Mouse (Mus musculus): ENCODE measurements around the gene Magi1.

Magi1 gene

DNA sequence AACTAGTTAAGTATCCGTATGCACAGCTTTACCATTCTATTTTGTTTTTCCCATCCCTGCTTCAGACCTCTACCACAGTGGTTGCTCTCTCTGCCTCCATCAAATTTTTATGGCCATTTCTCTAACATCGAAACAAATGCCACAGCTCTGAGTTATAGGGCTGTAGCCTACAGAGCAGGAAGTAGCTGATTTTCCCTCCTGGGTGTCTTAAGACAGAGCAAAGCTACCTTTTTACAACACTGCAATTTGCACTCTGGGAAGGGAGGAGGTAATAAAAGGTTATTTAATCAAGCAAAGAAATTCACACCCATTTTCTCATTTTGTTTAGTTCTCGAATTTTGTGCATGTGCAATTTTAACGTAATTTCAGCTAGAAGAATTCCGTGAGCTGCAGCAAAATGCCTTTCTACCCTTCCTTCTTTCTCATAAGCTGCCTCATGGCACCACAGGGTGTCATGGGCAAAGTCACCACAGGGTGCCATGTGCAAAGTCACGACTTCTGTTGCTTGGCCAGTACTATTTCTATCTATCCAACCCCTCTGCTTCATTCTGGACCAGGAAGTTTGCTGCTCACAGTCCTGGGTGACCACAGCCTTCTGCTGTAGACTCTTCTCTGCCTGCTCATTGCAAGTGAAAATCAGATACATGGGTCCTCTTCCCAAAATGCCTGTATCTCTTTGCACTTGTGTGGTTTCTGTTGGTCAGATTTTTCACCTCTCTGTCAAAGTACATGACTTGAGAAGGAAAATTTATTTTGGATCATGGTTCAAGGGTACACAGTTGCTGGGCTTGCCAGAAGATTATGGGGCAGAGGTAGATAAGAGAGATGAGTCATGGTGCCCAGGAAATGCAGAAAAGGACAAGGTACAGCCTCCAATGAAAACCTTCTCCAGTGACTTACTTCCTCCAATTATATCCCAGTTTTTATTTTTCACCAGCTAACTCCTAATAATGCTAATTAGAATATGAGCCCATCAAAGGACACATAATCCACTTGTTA, 167.0 kb downstream of the Magi1 start:
- no peak for DNase-seq (ENCODE audit: low read depth, low spot score)

DNA sequence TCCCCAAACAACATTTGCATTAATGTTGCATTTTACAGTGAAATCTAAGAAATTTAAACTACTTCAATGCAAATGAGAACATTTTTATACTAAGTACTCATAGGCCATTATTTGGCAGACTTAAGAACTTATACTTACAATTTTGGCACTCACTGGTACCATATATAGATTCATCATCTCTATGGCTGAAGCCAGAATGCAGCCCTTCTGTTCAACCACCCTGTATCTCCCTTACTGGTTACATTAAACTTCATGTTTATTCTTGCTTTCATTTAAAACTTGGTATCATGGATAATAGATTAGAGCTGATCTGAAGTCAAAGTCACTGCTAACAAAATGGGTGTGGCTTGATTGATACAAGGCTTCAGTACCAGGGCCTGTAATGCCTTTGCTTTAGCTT, 171.9 kb downstream of the Magi1 start:
- DNase-seq (ENCODE audit: low read depth, low spot score) = no peak

DNA sequence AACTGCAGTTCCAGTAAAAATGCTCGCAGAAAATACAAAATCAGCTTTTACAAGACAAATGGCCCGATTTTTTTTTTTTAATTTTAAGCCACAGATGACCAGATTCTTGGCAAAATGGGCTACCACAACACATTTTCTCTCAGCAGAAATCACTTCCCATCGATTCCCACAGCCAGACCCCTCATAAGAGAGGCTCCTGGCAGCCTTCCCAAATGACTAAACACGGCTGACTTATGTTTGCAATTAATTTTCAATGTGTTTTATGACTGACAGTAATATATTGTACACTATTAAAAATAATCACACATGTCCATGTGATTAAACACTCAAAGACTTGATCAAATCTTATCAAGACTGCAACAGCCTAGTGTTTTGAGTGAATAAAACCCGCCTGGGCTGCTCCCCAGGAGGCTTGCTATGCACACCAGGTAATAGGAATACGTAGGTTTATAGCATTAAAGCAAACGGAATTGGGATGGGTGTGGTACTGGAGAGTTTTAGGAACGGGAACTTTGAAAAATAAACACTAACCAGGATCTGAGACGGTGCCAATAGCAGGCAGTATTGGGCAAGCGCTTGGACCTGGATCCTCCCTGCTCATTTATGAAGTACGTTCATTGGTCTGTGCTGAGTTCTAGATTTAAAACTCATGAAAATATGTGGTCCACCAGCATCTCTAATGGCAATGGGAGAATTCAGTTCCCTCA, 176.2 kb downstream of the Magi1 start:
- DNase-seq (ENCODE audit: low read depth, low spot score) = peak; percentile 59

DNA sequence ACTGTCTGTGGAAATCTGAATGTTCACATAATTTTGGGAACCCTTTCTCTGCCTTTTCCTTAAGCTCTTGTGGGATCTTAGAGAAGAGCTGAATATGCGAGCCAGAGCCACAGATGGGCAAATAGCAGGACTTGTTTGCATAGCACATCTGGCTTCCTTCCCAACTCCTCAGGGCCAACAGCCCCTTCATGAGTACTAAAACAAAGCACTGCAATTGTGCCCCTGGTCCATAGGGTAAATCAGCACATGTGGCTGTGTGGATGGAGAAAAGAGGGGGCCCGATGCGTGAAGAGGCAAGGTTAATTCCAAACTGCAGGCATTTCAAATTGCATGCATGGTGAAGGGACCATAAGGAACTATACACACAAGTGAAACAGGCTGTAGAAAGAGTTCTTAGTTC, 180.1 kb downstream of the Magi1 start:
- DNase-seq (ENCODE audit: low read depth, low spot score) = no peak

DNA sequence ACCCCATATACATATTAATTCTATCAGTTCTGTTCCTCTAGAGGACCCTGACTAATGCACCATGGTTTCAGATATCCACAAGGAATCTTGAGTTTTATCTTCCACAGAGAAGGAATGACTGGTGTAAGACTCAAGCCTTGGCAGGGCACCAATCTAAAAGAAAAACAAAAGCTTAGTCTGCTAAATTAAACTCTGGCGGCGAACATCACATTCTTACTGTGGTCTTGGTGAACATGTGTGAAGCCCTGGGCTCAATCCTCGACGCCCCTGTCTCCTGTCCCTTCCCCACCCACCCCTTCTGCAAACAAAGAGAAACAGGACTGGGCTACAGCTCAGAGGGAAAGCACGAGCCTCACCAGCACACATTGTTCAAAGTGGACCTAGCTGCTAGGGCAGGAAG, 182.5 kb downstream of the Magi1 start:
- peak; percentile 82 for DNase-seq (ENCODE audit: low read depth, low spot score)

DNA sequence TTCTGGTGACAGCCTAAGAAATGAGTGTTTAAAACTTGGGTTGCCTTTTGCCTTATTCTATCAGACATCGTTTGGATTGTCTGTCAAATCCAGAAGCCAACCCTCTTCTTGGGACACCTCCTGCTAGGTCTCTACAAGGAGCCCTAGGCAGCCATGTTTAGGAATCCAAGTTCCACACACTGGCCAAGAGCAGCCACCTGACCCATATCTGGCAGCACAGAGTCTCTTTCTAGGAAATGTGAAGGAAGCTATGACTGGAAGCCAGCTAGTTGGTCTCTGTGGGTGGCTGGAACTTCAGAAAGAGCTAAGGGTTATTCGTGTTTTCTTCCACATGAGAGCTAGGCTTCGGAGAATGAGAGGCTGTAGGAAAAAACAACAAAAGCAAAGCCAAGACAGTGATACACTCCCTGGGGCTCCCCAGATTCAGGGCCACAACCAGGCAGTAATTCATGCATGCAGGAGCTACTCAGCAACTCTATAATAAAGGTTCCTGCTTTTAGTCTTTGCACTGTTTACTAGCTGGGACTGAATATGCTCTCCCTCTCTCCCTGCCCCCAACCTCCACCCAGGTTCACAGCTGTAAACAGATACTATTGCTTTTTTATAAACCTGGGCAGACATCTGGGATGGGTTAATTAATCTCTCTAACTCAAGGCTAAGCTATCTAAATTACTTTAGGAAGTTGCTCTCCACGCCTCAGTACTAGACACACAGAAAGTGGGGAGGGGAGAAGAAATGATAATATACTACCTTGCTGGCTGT, 188.6 kb downstream of the Magi1 start:
- DNase-seq (ENCODE audit: low read depth, low spot score) = no peak

DNA sequence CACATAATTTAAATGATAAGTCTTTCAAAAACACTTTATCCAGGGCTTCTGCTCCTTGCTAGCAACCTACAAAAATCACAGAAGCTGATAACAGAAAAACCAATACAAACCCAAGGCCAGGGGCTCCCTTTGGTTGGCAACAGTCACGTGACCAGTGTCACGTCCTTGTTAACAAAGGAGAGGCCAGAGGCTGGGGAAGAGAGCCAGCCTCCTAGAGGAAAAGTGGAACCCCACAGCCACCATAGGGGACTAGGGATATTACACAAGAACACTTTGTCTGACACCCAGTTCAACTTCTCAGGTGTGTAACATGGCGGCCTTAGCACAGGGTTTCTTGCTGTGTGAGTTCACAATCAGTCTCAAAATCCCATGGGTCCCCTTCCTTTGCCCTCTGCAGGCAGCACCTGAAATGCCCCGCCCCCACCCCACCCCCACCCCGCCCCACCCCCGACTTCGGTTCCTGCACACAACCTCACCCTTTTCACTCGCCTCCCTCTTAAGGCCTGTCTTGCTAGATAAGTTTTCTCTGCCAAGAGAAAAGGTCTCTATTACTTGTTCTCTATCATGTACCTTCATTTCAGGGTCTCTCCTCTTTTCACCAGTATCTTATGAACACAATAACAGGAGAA, 190.6 kb downstream of the Magi1 start:
- DNase-seq (ENCODE audit: low read depth, low spot score) = no peak

DNA sequence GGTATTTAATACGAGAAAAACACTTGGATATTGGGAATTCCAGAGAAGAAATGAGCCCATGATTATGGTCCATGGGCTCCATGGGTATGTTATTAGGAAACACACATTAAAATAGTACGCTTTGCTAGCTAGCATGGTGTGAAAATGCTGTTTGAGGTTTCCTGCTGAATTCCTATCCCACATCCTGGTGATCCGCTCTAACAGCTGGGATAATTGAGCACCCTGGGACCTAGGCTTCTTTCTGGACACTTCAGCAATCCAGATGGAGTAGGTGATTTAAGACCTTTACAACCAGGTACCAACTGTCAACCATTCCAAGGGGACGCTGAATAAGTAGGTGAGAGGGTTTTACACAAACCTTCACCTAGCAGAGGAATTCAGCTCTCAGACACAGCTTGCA, 191.2 kb downstream of the Magi1 start:
- no peak for DNase-seq (ENCODE audit: low read depth, low spot score)

DNA sequence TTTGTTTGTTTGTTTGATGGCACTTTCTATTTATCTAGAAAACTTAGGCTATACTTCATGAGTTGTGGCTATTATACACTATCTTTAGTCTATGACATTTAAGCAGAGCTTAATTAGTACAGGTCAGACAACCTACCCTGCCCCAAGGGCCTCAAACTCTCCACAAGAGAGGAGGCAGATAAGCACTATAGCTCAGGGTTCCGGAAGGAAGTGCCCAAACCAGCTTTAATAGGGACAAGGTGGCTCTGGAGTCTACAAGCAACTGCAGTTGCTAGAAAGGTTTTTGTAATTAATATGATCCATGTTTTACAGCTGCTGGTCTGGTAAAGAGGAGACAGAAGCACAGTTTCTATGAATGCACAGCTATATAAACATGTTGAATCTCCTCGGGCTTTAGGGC, 196.9 kb downstream of the Magi1 start:
- no peak for DNase-seq (ENCODE audit: low read depth, low spot score)

DNA sequence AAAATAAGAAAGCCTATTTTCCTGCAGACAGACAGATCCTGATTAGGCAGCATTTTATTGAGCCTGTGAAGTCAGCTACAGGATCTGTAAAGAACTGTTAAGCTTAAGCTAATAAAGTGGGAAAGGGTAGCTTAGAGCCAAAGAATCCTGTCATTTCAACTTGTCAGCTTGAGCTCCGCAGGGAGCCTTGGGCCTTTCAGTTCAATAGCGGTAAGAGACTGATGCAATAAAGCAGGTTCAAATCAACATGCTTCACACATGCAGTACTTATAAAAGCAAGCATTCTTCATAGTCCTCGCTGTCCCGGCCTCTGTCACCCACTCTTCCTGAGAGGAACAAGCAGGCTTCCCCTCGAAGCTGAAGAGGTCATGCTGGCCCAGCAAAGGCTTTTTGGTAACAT, 199.0 kb downstream of the Magi1 start:
- DNase-seq (ENCODE audit: low read depth, low spot score) = no peak

DNA sequence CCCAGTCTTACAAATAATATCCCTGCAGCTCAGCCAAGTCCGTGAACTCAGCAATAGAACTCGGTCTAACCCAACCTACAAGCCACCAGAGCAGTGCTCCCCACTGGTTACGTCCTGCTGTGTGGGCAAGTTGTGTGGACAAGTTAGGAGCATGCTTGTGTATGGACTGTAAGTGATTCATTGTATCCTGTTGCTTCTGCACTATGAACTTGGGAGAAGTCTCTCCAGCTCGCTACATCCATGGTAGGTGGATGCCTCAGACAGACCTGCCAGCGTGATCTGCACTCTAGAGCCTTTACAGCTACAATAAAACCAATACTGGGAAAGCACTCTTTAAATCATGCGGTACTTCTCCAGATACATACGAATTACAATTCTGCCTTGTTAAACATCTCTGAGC, 200.3 kb downstream of the Magi1 start:
- DNase-seq (ENCODE audit: low read depth, low spot score) = no peak

DNA sequence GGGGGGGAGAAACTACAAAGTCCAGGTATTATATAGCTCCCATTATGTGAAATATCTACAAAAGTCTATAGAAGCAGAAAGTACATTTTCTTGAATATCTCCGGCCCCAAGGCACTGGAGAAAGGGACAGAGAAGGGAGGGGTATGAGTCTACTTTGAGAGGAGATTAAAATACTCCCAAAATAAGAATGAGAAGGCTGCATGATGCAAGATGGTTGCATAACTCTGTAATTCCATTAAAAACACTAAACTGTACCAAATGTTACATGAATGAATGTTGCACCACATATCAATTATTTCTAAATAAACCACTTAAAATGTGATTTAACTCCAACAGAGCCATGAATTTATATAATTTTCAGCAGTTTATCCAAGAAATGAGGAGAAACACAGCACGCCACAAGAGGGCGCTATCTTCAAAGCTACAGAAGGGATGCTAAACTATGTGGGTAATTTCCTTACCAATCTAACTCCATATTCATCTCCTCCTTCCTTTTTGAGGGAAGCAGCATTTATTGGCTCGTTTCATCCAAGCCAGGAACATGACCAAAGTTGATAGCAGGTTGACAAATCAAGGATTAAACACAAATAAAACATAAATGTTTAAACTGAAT, 202.7 kb downstream of the Magi1 start:
- peak; percentile 91 for DNase-seq (ENCODE audit: low read depth, low spot score)

DNA sequence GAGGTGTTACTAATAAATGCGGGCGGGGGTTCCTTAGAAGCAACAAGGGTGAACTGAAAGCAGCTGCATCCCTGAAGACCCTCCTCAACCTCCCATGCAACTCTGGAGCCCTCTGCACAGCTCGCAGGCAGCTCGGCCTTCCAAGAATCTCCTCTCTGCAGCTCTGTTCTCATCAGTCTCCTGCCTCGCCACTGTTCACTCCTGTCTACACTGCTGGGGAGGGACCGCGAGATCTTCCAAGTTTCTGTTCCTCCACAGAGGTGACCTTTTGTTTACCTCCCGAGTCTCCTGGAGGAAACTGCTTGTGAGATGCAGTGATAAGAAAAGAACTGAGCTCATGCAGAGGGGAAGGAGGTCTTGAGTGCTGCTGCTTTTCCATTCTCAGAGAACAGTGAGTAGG, 204.8 kb downstream of the Magi1 start:
- no peak for DNase-seq (ENCODE audit: low read depth, low spot score)

DNA sequence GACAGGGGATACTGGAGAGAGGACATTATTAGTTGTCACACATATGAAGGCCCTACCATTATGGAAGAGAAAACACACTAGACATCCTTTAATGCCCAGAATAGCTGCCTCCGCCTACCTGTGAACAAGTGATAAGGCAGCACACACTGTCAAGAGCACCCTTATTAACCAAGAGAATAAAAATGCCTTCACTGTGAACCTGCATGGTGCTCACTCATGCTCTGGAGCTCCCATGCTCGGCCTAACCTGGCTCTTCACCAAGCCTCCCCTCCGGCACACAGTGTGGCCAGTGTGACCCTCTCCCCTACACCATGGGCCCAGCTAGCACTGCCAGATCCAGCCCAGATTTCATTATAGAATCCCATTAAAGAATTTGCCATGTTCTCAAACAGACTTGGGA, 206.7 kb downstream of the Magi1 start:
- DNase-seq (ENCODE audit: low read depth, low spot score) = no peak

DNA sequence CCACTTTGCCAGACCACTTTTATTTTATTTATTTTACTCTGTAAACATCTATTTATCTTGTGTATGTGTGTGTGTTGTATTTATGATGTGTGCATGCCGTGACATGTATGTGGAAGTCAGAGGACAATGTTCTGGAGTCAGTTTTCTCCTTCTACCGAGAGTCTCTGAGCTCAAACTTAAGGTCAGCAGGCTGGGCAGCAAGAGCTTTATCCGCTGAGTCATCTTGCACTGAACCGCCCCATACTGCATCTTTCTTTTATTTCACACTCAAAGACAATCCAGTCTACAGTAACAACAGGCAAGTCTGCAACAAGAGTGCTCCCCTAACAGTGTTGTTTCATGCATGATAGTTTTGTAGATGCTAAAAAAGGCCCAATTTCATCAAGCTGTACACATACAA, 207.7 kb downstream of the Magi1 start:
- DNase-seq (ENCODE audit: low read depth, low spot score) = peak; percentile 70

DNA sequence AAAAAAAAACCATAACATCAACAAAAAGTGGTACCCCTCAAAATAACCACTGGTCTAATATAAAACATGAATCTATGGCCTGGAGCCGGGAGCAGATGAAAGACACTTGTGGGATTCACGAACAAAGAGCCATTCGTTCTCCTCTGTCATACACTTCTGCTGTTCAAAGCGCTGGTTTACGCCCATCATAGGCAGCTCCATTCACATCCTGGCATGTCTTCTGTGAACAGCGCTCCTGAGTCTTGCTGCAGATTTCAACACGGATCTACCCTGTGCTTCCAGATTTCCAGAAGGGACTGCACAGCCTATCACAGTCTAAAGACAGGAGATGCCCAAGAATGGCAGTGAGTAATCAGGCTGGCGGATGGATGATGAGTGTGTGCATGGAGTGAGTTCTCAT, 208.5 kb downstream of the Magi1 start:
- DNase-seq (ENCODE audit: low read depth, low spot score) = peak; percentile 96

DNA sequence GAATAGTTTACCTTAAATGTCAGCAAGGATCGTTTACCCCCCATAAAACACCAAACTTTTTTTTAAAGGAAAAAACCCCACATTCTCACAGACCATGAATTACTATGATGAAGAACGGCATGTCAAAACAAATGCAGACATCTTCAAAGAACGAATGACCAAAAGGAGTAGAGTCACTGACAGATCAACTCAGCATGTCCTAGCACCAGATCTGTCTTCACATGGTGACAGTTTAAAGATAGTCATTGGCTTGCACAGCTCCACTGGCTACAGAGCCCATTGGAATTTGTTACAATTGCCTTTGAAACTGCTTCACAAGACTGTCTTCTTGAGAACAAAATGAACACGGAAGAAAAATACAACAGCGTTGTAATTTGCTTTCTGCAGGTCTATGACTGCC, 212.0 kb downstream of the Magi1 start:
- DNase-seq (ENCODE audit: low read depth, low spot score) = no peak

DNA sequence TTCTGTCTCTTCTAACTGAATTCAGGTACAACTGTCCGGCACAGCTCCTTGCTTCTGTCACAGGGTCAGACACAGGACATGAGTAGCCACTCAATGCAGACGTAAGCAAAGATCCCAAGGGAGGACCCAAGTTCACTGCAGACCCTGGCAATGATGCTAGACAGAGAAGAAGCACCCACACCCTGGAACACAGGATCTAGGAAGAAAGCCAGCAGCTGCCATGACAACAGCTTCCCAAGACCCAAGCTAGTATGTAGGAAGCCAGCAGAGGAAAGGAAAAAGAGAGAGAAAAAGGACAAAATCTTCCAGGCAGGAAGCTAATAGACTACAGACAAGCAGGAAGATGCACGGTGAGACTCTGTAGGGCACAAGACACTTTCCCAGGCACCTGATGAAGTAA, 213.0 kb downstream of the Magi1 start:
- no peak for DNase-seq (ENCODE audit: low read depth, low spot score)

DNA sequence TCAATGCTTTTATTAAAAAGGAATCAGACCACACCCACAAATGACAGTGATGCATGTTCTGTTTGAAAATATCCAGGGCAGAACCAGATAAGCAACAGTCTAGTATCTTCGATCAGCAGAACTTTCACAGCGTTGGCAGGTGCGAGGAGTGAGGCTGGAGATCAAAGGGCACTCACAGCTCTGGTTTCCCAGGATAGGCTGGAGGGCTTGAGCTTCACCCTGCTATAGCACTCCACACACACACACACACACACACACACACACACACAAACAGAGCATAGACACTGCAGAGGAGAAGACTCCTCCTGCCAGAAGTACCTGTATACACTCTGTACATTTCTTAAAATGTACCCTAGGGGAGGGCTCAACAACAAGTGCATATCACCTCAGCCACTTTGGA, 214.3 kb downstream of the Magi1 start:
- DNase-seq (ENCODE audit: low read depth, low spot score) = no peak

DNA sequence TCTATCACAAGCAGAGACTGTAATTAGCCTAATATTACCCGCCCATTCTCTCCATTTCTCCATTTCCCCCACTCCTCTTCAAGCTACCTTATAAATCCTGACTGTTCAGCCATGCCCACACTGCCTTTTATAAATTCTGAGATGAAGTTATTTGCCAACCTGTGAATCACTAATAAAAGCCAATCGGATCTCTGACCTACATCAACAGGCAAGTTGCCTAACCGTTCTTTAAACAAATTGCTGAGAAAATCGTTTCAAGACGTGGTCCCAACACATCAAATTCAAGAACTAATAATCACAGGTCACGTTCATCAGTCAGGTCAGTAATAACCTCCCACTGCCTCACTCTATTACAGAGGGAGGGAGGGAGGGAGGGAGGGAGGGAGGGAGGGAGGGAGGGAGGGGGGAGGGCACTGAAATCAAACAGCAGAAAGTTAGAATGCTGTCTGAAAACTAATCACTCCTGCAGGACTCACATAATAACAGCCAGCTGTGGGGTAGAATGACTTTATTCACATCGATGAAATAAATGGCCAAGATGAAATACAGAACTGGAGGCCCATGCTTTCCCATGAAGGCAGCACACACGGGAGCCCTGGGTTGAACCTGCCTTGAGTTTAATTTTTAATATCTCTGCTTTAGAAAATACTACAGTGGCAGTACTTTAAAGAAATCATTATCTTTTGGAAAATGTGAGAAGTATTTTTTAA, 215.8 kb downstream of the Magi1 start:
- DNase-seq (ENCODE audit: low read depth, low spot score) = no peak

DNA sequence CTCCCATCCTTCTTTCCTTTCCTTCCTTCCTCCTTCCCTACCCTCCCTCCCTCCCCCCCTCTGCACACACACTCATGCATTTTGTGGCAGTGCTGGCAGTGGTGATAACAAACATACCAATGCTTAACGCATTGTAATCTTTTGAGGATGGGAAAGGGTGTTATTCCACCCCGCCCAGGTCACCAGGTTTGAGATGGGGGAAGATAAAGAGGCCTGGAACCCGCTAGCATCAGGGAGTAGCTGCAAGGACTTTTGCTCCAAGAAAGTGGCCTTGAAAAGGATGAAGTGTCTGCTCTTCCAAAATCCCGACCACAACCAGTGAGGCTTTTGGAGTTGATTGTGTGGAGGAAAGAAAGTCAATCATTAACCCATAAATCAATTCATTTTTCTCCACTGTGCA, 218.9 kb downstream of the Magi1 start:
- no peak for DNase-seq (ENCODE audit: low read depth, low spot score)
